Comparison of ENCODE assay signal across 8 mouse cellular contexts in the genomic region with DNA sequence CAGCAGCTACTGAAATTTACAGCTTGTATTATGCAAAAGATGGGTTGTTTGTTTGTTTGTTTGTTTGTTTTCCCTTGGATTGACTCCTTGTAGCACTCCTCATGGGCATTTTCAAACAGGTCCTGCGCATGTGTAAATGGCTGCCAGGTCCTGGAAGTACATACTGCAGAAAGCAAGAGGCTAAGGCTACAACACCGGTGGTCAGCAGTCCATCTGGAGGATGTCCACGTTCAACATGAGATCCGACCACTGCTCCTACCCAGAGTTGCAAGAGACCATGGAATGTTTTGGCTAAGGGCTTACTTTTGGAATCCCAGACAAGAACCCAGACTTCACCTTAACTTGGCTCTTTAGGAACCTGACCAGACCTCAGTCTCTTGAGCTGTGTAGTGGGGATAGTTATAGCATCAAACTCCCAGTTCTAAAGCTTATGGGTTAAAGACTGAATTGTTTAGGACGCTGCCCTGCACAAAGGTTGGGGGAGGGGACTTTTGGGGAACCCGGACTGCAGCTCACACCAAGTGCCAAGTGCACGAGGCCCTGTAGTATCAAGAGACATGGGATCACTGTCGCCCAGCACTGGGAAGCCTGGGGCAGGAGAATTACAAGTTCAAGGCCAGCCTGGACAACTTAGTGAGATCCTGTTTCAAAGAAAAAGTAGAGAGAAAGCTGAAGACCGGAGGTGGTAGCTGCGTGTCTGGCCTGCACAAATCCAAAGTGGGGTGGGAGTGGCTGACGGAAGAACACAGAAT. TPM values are rescaled to one million over a fixed set of nuclear protein-coding genes. Genes with fewer than 3 reads are reported as not detected.
DNase-seq lines count a peak whose midpoint lies in the region; ATAC-seq and TF ChIP-seq lines count a peak whose summit lies in the region.

No protein-coding gene starts in this region.

- H3K27me3 ChIP-seq in testis, adult 2 months (ENCODE audit: control insufficient read depth, insufficient read depth, low read length) = no peaks in the 10 kb centered on the region
- H3K27me3 ChIP-seq in forebrain, embryonic 14.5 days (replicated peaks; ENCODE audit: control insufficient read depth, insufficient read depth, low read length) = no peaks in the 10 kb centered on the region
- no peaks in the 10 kb centered on the region for H3K27me3 ChIP-seq in liver, embryonic 13.5 days

- H3K9me3 ChIP-seq in forebrain, embryonic 14.5 days (replicated peaks; ENCODE audit: control insufficient read depth, low read length) = no peaks in the 10 kb centered on the region
- no peaks in the 10 kb centered on the region for H3K9me3 ChIP-seq in liver, embryonic 13.5 days (replicated peaks)

- no peak for TF ChIP-seq CTCF in testis, adult 2 months (IDR thresholded peaks at IDR 0.05; ENCODE audit: control insufficient read depth, insufficient read depth, insufficient replicate concordance, low read depth, low read length)

- ATAC-seq in forebrain, embryonic 14.5 days = no peak
- no peak for ATAC-seq in liver, embryonic 13.5 days (ENCODE audit: low read depth)
- no peak for ATAC-seq in megakaryocyte-erythroid progenitor cell, adult 5-6 weeks (replicated peaks; ENCODE audit: low FRiP score, low TSS enrichment, poor library complexity, severe bottlenecking)
- ATAC-seq in granulocyte monocyte progenitor cell, adult 5-6 weeks (replicated peaks; ENCODE audit: poor library complexity, severe bottlenecking) = no peak

- DNase-seq in testis, postnatal 10 days (ENCODE audit: low spot score) = no peak
- DNase-seq in forebrain, embryonic 14.5 days (ENCODE audit: low spot score) = no peak
- no peak for DNase-seq in liver, embryonic 13.5 days
- no peak for DNase-seq in thymus, postnatal 0 days (ENCODE audit: low spot score)
- no peak for DNase-seq in kidney, adult 9 months

- no peak for TF ChIP-seq POLR2A in testis, adult 2 months (IDR thresholded peaks at IDR 0.05; ENCODE audit: control insufficient read depth, low read depth, low read length)

- no peak overlapping the region; the same call in 1 of the 2 replicates for H3K9ac ChIP-seq in forebrain, embryonic 14.5 days (ENCODE audit: low read length)
- H3K9ac ChIP-seq in liver, embryonic 13.5 days = peak overlapping the region; percentile 87

- 61% methylated on average over 11 of the region's 11 CpGs for WGBS in forebrain, embryonic 14.5 days
- 54% methylated on average over 11 of the region's 11 CpGs for WGBS in liver, embryonic 13.5 days (ENCODE audit: insufficient replicate concordance)

- H3K4me1 ChIP-seq in testis, adult 2 months (ENCODE audit: control insufficient read depth, insufficient read depth, low read length) = peaks cover 12% of the 10 kb centered on the region
- peaks cover 8% of the 10 kb centered on the region for H3K4me1 ChIP-seq in forebrain, embryonic 14.5 days (ENCODE audit: control insufficient read depth, insufficient read depth, low read length)
- peaks cover 69% of the 10 kb centered on the region for H3K4me1 ChIP-seq in liver, embryonic 13.5 days (replicated peaks)

- peak overlapping the region; percentile 83 for H3K4me3 ChIP-seq in testis, adult 2 months (ENCODE audit: control insufficient read depth, low read depth, low read length)
- peak overlapping the region; percentile 70; the same call in 1 of the 2 replicates for H3K4me3 ChIP-seq in forebrain, embryonic 14.5 days (ENCODE audit: low read depth, low read length)
- H3K4me3 ChIP-seq in liver, embryonic 13.5 days (replicated peaks) = peak overlapping the region; percentile 78

- H3K4me2 ChIP-seq in forebrain, embryonic 14.5 days (ENCODE audit: low read length) = peak overlapping the region; percentile 93
- peak overlapping the region; percentile 99 for H3K4me2 ChIP-seq in liver, embryonic 13.5 days

- H3K36me3 ChIP-seq in testis, adult 2 months (ENCODE audit: control insufficient read depth, insufficient read depth, low read length) = no peaks in the 10 kb centered on the region
- H3K36me3 ChIP-seq in forebrain, embryonic 14.5 days (ENCODE audit: control insufficient read depth, insufficient read depth, low read length) = no peaks in the 10 kb centered on the region
- no peaks in the 10 kb centered on the region for H3K36me3 ChIP-seq in liver, embryonic 13.5 days

- peak overlapping the region; percentile 78 for H3K27ac ChIP-seq in testis, adult 2 months (ENCODE audit: control insufficient read depth, insufficient read depth, low read depth, low read length)
- no peak overlapping the region for H3K27ac ChIP-seq in forebrain, embryonic 14.5 days (ENCODE audit: low read depth, low read length)
- H3K27ac ChIP-seq in liver, embryonic 13.5 days = peak overlapping the region; percentile 91

RNA-seq across cellular contexts. Expression of a gene that starts 1.4 kb away (rescaled TPM):
- polyA plus RNA-seq in testis, adult 2 months (2012; rRNA removed) = 154 and 177 TPM in 2 replicates
- polyA plus RNA-seq in forebrain, embryonic 14.5 days (2014; fragmentation: Nextera tagmentation; extraction: Ambion mirVana) = 38.3 and 42.2 TPM in 2 replicates
- polyA plus RNA-seq in liver, embryonic 13.5 days (2015; fragmentation: Nextera tagmentation; extraction: Ambion mirVana) = 123 and 138 TPM in 2 replicates
- 98.2 and 116 TPM in 2 replicates for total RNA-seq in megakaryocyte-erythroid progenitor cell, adult 5-6 weeks (2014; fragmentation: Nextera tagmentation)
- 189 and 268 TPM in 2 replicates for total RNA-seq in megakaryocyte-erythroid progenitor cell, adult 5-6 weeks (2017)
- polyA plus RNA-seq in thymus, postnatal 0 days (2015; fragmentation: Nextera tagmentation; extraction: Ambion mirVana) = 127 and 128 TPM in 2 replicates
- total RNA-seq in granulocyte monocyte progenitor cell, adult 5-6 weeks (2014; fragmentation: Nextera tagmentation) = 217 and 230 TPM in 2 replicates
- total RNA-seq in granulocyte monocyte progenitor cell, adult 5-6 weeks (2017) = 277 and 283 TPM in 2 replicates

RNA-seq across cellular contexts. Expression of a gene that starts 26.5 kb away (rescaled TPM):
- polyA plus RNA-seq in testis, adult 2 months (2012; rRNA removed) = 3.3 and 3.9 TPM in 2 replicates
- 1.1 and 1.2 TPM in 2 replicates for polyA plus RNA-seq in forebrain, embryonic 14.5 days (2014; fragmentation: Nextera tagmentation; extraction: Ambion mirVana)
- 1.4 TPM in 2 replicates for polyA plus RNA-seq in liver, embryonic 13.5 days (2015; fragmentation: Nextera tagmentation; extraction: Ambion mirVana)
- 1.8 and 2.4 TPM in 2 replicates for total RNA-seq in megakaryocyte-erythroid progenitor cell, adult 5-6 weeks (2014; fragmentation: Nextera tagmentation)
- 0.38 and 2.6 TPM in 2 replicates for total RNA-seq in megakaryocyte-erythroid progenitor cell, adult 5-6 weeks (2017)
- polyA plus RNA-seq in thymus, postnatal 0 days (2015; fragmentation: Nextera tagmentation; extraction: Ambion mirVana) = 1.3 and 1.4 TPM in 2 replicates
- 0.84 and 2.5 TPM in 2 replicates for total RNA-seq in granulocyte monocyte progenitor cell, adult 5-6 weeks (2014; fragmentation: Nextera tagmentation)
- total RNA-seq in granulocyte monocyte progenitor cell, adult 5-6 weeks (2017) = 2.7 and 3.3 TPM in 2 replicates

RNA-seq across cellular contexts. Expression of a gene that starts 46.5 kb away (rescaled TPM):
- polyA plus RNA-seq in testis, adult 2 months (2012; rRNA removed) = 21.9 and 28.4 TPM in 2 replicates
- 55.8 and 64.0 TPM in 2 replicates for polyA plus RNA-seq in forebrain, embryonic 14.5 days (2014; fragmentation: Nextera tagmentation; extraction: Ambion mirVana)
- 27.4 and 29.1 TPM in 2 replicates for polyA plus RNA-seq in liver, embryonic 13.5 days (2015; fragmentation: Nextera tagmentation; extraction: Ambion mirVana)
- total RNA-seq in megakaryocyte-erythroid progenitor cell, adult 5-6 weeks (2014; fragmentation: Nextera tagmentation) = 135 and 143 TPM in 2 replicates
- total RNA-seq in megakaryocyte-erythroid progenitor cell, adult 5-6 weeks (2017) = 120 and 186 TPM in 2 replicates
- polyA plus RNA-seq in thymus, postnatal 0 days (2015; fragmentation: Nextera tagmentation; extraction: Ambion mirVana) = 46.7 and 52.1 TPM in 2 replicates
- total RNA-seq in granulocyte monocyte progenitor cell, adult 5-6 weeks (2014; fragmentation: Nextera tagmentation) = 60.9 and 128 TPM in 2 replicates
- 91.6 and 97.7 TPM in 2 replicates for total RNA-seq in granulocyte monocyte progenitor cell, adult 5-6 weeks (2017)

RNA-seq across cellular contexts. Expression of a gene that starts 47.0 kb away (rescaled TPM):
- polyA plus RNA-seq in testis, adult 2 months (2012; rRNA removed) = 138 and 140 TPM in 2 replicates
- 2.2 and 3.2 TPM in 2 replicates for polyA plus RNA-seq in forebrain, embryonic 14.5 days (2014; fragmentation: Nextera tagmentation; extraction: Ambion mirVana)
- 0.33 and 0.48 TPM in 2 replicates for polyA plus RNA-seq in liver, embryonic 13.5 days (2015; fragmentation: Nextera tagmentation; extraction: Ambion mirVana)
- 1.4 and 3.0 TPM in 2 replicates for total RNA-seq in megakaryocyte-erythroid progenitor cell, adult 5-6 weeks (2014; fragmentation: Nextera tagmentation)
- total RNA-seq in megakaryocyte-erythroid progenitor cell, adult 5-6 weeks (2017) = 2.9 and 5.0 TPM in 2 replicates
- polyA plus RNA-seq in thymus, postnatal 0 days (2015; fragmentation: Nextera tagmentation; extraction: Ambion mirVana) = 0.64 and 0.66 TPM in 2 replicates
- 2.6 and 2.8 TPM in 2 replicates for total RNA-seq in granulocyte monocyte progenitor cell, adult 5-6 weeks (2014; fragmentation: Nextera tagmentation)
- total RNA-seq in granulocyte monocyte progenitor cell, adult 5-6 weeks (2017) = 1.1 and 2.1 TPM in 2 replicates

RNA-seq across cellular contexts. Expression of a gene that starts 47.0 kb away (rescaled TPM):
- 0.14 TPM in 1 of 2 replicates, not detected in the other for polyA plus RNA-seq in testis, adult 2 months (2012; rRNA removed)
- polyA plus RNA-seq in forebrain, embryonic 14.5 days (2014; fragmentation: Nextera tagmentation; extraction: Ambion mirVana) = not detected in 2 replicates
- not detected in 2 replicates for polyA plus RNA-seq in liver, embryonic 13.5 days (2015; fragmentation: Nextera tagmentation; extraction: Ambion mirVana)
- not detected in 2 replicates for total RNA-seq in megakaryocyte-erythroid progenitor cell, adult 5-6 weeks (2014; fragmentation: Nextera tagmentation)
- not detected in 2 replicates for total RNA-seq in megakaryocyte-erythroid progenitor cell, adult 5-6 weeks (2017)
- not detected in 2 replicates for polyA plus RNA-seq in thymus, postnatal 0 days (2015; fragmentation: Nextera tagmentation; extraction: Ambion mirVana)
- not detected in 2 replicates for total RNA-seq in granulocyte monocyte progenitor cell, adult 5-6 weeks (2014; fragmentation: Nextera tagmentation)
- not detected in 2 replicates for total RNA-seq in granulocyte monocyte progenitor cell, adult 5-6 weeks (2017)
